ENCODE assay signal across 21 mouse cellular contexts in the genomic region with DNA sequence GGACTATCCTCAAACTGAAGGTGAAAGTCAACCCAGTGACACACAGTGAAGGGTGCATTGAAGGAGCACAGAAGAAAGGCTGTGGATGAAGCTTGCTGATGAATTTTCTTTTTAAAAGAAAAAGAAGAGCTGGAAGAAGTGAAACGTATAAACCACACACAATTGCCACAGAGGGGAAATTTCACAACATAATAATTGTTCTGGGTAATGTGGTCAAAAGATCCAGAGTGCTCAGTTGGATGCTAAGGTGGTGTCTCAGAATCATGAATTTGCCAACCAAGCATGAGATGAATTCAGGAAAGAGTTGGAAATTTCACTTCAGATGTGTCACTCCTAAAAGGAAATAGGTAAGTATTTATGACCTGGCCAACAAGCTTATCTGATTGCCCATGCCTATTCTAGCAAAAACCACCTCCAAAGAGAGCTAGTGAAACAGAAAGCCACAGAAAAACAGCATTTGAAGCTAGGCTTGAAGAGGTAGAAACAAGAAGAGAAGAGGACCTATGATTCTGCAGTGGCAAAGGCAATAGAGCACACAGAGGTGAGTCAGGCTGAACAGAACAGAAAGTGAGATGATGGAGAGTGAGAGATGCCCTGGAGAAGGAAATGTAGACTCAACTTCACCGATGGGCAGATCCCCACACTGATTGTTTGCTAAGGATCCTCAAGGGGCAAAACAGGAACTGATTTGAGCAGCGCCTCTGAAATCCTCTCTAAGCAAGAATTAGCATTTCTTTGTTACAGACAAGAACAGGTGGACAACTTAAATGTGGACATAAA.
"Had no signal": no experiment of that assay in that cellular context is flagged by ENCODE, and none has a peak within 500 bp of the region (broad histone marks: within the 10 kb centered on the region; RNA-seq: fewer than 3 reads in every experiment).

No protein-coding gene starts in this region.

- H3K36me3 ChIP-seq: lung, embryonic 15.5 days; midbrain, embryonic 13.5 days; midbrain, embryonic 15.5 days; neural tube, embryonic 13.5 days; neural tube, embryonic 15.5 days; stomach, embryonic 15.5 days had no signal

- DNase-seq: liver, postnatal 0 days; lung, adult 2 months; lung, postnatal 14 days; lung, postnatal 36 days; retina, postnatal 1 day; right cerebral cortex, adult 18-20 months; right cerebral cortex, postnatal 25 days; thymus, adult 2 months; thymus, postnatal 25 days; thymus, postnatal 4 days had no signal

- H3K4me2 ChIP-seq: lung, embryonic 15.5 days; midbrain, embryonic 11.5 days; midbrain, embryonic 13.5 days; midbrain, embryonic 15.5 days; neural tube, embryonic 13.5 days; neural tube, embryonic 15.5 days; stomach, embryonic 15.5 days had no signal

- H3K27ac ChIP-seq: lung, embryonic 15.5 days; macrophage; midbrain, embryonic 13.5 days; midbrain, embryonic 15.5 days; neural tube, embryonic 13.5 days; neural tube, embryonic 15.5 days; stomach, embryonic 15.5 days; stomach, postnatal 0 days had no signal

- H3K9ac ChIP-seq: liver, postnatal 0 days; lung, embryonic 15.5 days; midbrain, embryonic 13.5 days; midbrain, embryonic 15.5 days; neural tube, embryonic 13.5 days; neural tube, embryonic 15.5 days; stomach, embryonic 15.5 days had no signal

- H3K9me3 ChIP-seq: lung, embryonic 15.5 days; megakaryocyte, embryonic 14.5 days; midbrain, embryonic 13.5 days; midbrain, embryonic 15.5 days; neural tube, embryonic 13.5 days; neural tube, embryonic 15.5 days; stomach, embryonic 15.5 days had no signal

- H3K4me3 ChIP-seq: lung, embryonic 15.5 days; megakaryocyte, embryonic 14.5 days; midbrain, embryonic 13.5 days; midbrain, embryonic 15.5 days; neural tube, embryonic 13.5 days; neural tube, embryonic 15.5 days; stomach, embryonic 15.5 days had no signal

- H3K4me1 ChIP-seq: lung, embryonic 15.5 days; megakaryocyte, embryonic 14.5 days; midbrain, embryonic 13.5 days; midbrain, embryonic 15.5 days; neural tube, embryonic 13.5 days; neural tube, embryonic 15.5 days; stomach, embryonic 15.5 days had no signal

- H3K27me3 ChIP-seq: lung, embryonic 15.5 days; megakaryocyte, embryonic 14.5 days; midbrain, embryonic 13.5 days; midbrain, embryonic 15.5 days; neural tube, embryonic 13.5 days; neural tube, embryonic 15.5 days; stomach, embryonic 15.5 days had no signal

- ATAC-seq: liver, postnatal 0 days; lung, postnatal 0 days; midbrain, embryonic 13.5 days; midbrain, embryonic 15.5 days had no signal
